Mouse (Mus musculus): Measurements from ENCODE around the gene Zfp800.

DNA sequence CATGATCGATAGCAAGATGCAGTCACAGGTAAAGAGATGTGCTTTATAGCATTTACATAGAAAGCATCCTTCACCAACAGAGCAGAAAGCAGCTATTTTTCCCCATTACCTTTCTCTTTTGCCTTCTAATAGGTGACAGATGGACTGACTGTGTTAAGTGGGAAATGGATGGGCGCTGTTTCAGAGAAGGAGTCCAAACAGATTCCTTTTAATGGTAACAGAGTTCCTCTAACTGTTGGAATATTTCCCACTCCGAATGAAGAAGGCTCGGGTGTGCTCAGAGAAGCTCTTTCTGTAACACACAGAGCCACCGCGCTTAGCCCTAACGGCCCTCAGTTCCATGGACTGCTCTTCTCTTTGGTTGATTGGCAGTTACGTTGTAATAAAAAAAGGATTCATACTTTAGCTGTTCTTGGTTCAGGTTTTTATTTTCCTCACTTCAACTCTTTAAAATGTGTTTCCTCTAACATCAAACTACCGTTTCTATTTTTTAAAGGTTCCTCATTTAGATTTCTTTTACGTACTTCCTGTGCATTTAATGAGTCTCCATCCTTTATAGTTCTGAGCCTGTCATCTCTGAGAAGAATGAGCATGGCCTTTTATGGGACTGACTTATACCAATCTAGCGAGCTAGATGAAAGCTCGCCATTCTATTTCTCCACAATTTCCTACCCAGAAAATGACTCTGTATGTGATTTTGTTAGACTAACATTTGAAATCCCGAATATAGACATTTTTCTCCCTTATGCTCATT is 78.8 kb downstream of the Zfp800 start:
- TF ChIP-seq CTCF (IDR thresholded peaks at IDR 0.05; ENCODE audit: borderline replicate concordance, insufficient read depth, low read length): no peak
- no peak for TF ChIP-seq POLR2A (IDR thresholded peaks at IDR 0.05; ENCODE audit: low read depth, low read length)

Measured in embryonic fibroblast, embryonic 13.5 days (primary cell).